Mouse (Mus musculus) forebrain, embryonic 14.5 days (tissue): Measurements from ENCODE around the gene Nap1l5. TPM values are rescaled to one million over a fixed set of nuclear protein-coding genes. Genes with fewer than 3 reads are reported as not detected.
A peak's percentile ranks its signal among the peaks of the same experiment; 100 is the strongest.

Source experiments
- ATAC-seq: fragments of 200-750 bp; cut with Nextera tagmentation; 2 replicates; pipeline ENCODE4 v1.8.0; 2017; ENCODE audit warnings: mild to moderate bottlenecking, moderate library complexity
- DNase-seq: peaks from one replicate; pipeline ENCODE4 v3.0.0-alpha.2; 2015; ENCODE audit warnings: low spot score
- H3K27ac ChIP-seq: fragments of 300-500 bp; sonication (generic); 2 replicates; pipeline ENCODE4 v1.5.1; 2014; ENCODE audit warnings: low read depth, mild to moderate bottlenecking, control low read depth, low read length, moderate library complexity
- H3K27me3 ChIP-seq: fragments of 300-500 bp; sonication (generic); replicated peaks from 2 replicates; pipeline ENCODE4 v1.6.1; 2014; ENCODE audit warnings: low read length, control low read depth, mixed read lengths; ENCODE audit not compliant: control insufficient read depth, insufficient read depth
- H3K36me3 ChIP-seq: fragments of 300-500 bp; sonication (generic); 2 replicates; pipeline ENCODE4 v1.6.1; 2014; ENCODE audit warnings: low read length, control low read depth; ENCODE audit not compliant: control insufficient read depth, insufficient read depth
- H3K4me1 ChIP-seq: fragments of 300-500 bp; sonication (generic); 2 replicates; pipeline ENCODE4 v1.6.1; 2014; ENCODE audit warnings: antibody characterized with exemption, low read length, control low read depth; ENCODE audit not compliant: control insufficient read depth, insufficient read depth
- H3K4me2 ChIP-seq: fragments of 300-500 bp; sonication (generic); 2 replicates; pipeline ENCODE4 v1.6.1; 2014; ENCODE audit warnings: mild to moderate bottlenecking, control low read depth, low read length
- H3K4me3 ChIP-seq: fragments of 300-500 bp; sonication (generic); 2 replicates; pipeline ENCODE4 v1.5.1; 2014; ENCODE audit warnings: low read depth, low read length, control low read depth
- H3K9ac ChIP-seq: fragments of 300-500 bp; sonication (generic); 2 replicates; pipeline ENCODE4 v1.6.1; 2014; ENCODE audit warnings: mild to moderate bottlenecking, low read length, control low read depth, moderate library complexity
- H3K9me3 ChIP-seq: fragments of 300-500 bp; sonication (generic); replicated peaks from 2 replicates; pipeline ENCODE4 v1.6.1; 2016; ENCODE audit warnings: low read length, control low read depth, mixed read lengths; ENCODE audit not compliant: control insufficient read depth
- WGBS: fragments of 180-500 bp; shearing (Covaris S2); extraction: QIAGEN DNeasy Blood & Tissue Kit; methylation state at CpG from one replicate; pipeline ENCODE4 v1.1.7; 2014; 5-methylcytosine and 5-hydroxymethylcytosine counted together
- polyA plus RNA-seq: library from polyadenylated mRNA; unstranded; fragments of >200 nt; fragmentation: Nextera tagmentation; extraction: Ambion mirVana; gene quantifications from 2 replicates; pipeline ENCODE4 v1.2.1, GENCODE M21; 2014

Gene Nap1l5
- polyA plus RNA-seq, 1 experiment from 2014 or later = 70.1 TPM

- no peak overlapping the region for H3K4me2 ChIP-seq
- H3K4me3 ChIP-seq = no peak overlapping the region
- H3K9me3 ChIP-seq = no peaks in the 10 kb centered on the region
- H3K36me3 ChIP-seq = 0 out of 2 replicates have a peak, but pooled peaks cover 2% of the 10 kb centered on the region
- 51% methylated on average over 3 of the region's 3 CpGs for whole genome bisulfite sequencing
- DNase-seq = no peak
- no peak for ATAC-seq
- no peak overlapping the region for H3K27ac ChIP-seq
- H3K4me1 ChIP-seq = no peaks in the 10 kb centered on the region
- H3K27me3 ChIP-seq = no peaks in the 10 kb centered on the region
- no peak overlapping the region for H3K9ac ChIP-seq
Observed at GRCm38 (mm10) chr6:58896648-58897047, 10.2 kb downstream of the Nap1l5 start.

- peaks cover 8% of the 10 kb centered on the region; the same call in 1 of the 2 replicates for H3K36me3 ChIP-seq
- H3K9me3 ChIP-seq = no peaks in the 10 kb centered on the region
- H3K27me3 ChIP-seq = no peaks in the 10 kb centered on the region
- H3K9ac ChIP-seq = no peak overlapping the region
- H3K4me3 ChIP-seq = no peak overlapping the region
- H3K4me1 ChIP-seq = no peaks in the 10 kb centered on the region
- no peak overlapping the region for H3K27ac ChIP-seq
- H3K4me2 ChIP-seq = no peak overlapping the region
- 22% methylated on average over 4 of the region's 4 CpGs for WGBS
- ATAC-seq (peak; percentile 87; the same call in 1 of the 2 replicates), DNase-seq (peak; percentile 77)
Observed at GRCm38 (mm10) chr6:58894994-58895393, 11.9 kb downstream of the Nap1l5 start.

GRCm38 (mm10) chr6:58893307-58893706 is 13.6 kb downstream of the Nap1l5 start:
- no peaks in the 10 kb centered on the region for H3K9me3 ChIP-seq
- H3K4me3 ChIP-seq = no peak overlapping the region
- H3K27ac ChIP-seq = no peak overlapping the region
- no peak for ATAC-seq
- WGBS = 97% methylated on average over 6 of the region's 6 CpGs
- peaks cover 9% of the 10 kb centered on the region; the same call in 1 of the 2 replicates for H3K36me3 ChIP-seq
- H3K4me1 ChIP-seq = no peaks in the 10 kb centered on the region
- H3K27me3 ChIP-seq = no peaks in the 10 kb centered on the region
- DNase-seq = no peak
- H3K9ac ChIP-seq = no peak overlapping the region
- no peak overlapping the region for H3K4me2 ChIP-seq

- WGBS = 89% methylated on average over 3 of the region's 3 CpGs
- Histone ChIP-seq H3K4me2 (no peak overlapping the region), H3K36me3 (peaks cover 6% of the 10 kb centered on the region; the same call in 1 of the 2 replicates), H3K4me3 (no peak overlapping the region), H3K27me3 (no peaks in the 10 kb centered on the region), H3K9me3 (no peaks in the 10 kb centered on the region), H3K9ac (no peak overlapping the region), H3K4me1 (no peaks in the 10 kb centered on the region), H3K27ac (no peak overlapping the region)
- ATAC-seq (no peak), DNase-seq (no peak)
Observed at GRCm38 (mm10) chr6:58889917-58890316, 17.0 kb downstream of the Nap1l5 start.

GRCm38 (mm10) chr6:58882271-58882670 is 24.6 kb downstream of the Nap1l5 start:
- no peak for DNase-seq
- H3K27ac ChIP-seq = no peak overlapping the region
- H3K9me3 ChIP-seq = no peaks in the 10 kb centered on the region
- H3K27me3 ChIP-seq = no peaks in the 10 kb centered on the region
- H3K4me2 ChIP-seq = no peak overlapping the region
- 81% methylated on average over 6 of the region's 6 CpGs for WGBS
- H3K9ac ChIP-seq = no peak overlapping the region
- no peak for ATAC-seq
- no peaks in the 10 kb centered on the region for H3K4me1 ChIP-seq
- H3K36me3 ChIP-seq = 0 out of 2 replicates have a peak, but pooled peaks cover 2% of the 10 kb centered on the region
- H3K4me3 ChIP-seq = no peak overlapping the region

DNA sequence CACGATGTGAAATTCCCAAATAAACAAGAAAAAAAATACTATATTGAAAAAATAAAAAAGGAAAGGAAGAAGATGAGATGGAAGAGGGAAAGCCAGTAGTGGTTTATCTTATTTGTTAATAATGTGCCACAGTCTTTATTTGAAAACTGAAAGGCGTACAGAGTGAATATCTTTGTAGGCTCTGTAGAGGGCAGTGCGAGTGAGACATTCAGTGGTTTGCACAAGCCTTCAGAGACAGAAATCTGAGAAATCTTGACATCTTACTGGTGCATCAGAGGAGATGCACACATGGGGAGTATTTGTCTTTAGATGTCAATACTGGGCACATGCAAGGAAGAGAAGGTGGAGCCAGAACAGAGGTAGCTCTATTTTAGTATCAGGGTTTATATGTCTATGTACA is 25.5 kb downstream of the Nap1l5 start:
- peak; percentile 46; the same call in 1 of the 2 replicates for ATAC-seq
- no peak overlapping the region for H3K9ac ChIP-seq
- H3K4me2 ChIP-seq = no peak overlapping the region
- no peaks in the 10 kb centered on the region for H3K4me1 ChIP-seq
- no peaks in the 10 kb centered on the region for H3K9me3 ChIP-seq
- H3K27ac ChIP-seq = no peak overlapping the region
- WGBS = 92% methylated on average over 3 of the region's 3 CpGs
- H3K36me3 ChIP-seq = 0 out of 2 replicates have a peak, but pooled peaks cover 2% of the 10 kb centered on the region
- no peak overlapping the region for H3K4me3 ChIP-seq
- no peaks in the 10 kb centered on the region for H3K27me3 ChIP-seq
- DNase-seq = no peak

DNA sequence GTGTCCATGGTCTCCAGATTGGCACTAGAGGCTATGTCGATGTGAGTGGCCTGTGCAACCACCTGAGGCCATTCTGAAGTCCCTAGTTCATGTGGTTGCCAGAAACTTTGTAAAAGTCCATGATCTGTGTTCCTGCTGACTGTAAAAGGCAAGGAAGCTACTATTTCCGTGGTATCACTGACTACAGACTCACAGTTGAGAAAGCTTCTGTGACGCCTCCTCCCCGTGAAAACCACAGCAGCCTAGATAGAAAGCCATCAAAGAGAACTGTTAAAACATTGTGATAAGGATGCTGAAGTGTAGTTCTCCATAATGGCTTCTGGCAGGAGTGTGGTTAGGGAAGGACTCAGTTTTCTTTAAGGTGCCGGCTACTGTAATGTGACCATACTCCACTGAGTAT is 26.0 kb downstream of the Nap1l5 start:
- H3K9ac ChIP-seq = no peak overlapping the region
- no peak for ATAC-seq
- H3K27ac ChIP-seq = no peak overlapping the region
- WGBS = 93% methylated on average over 5 of the region's 5 CpGs
- H3K9me3 ChIP-seq = no peaks in the 10 kb centered on the region
- 0 out of 2 replicates have a peak, but pooled peaks cover 2% of the 10 kb centered on the region for H3K36me3 ChIP-seq
- H3K4me1 ChIP-seq = no peaks in the 10 kb centered on the region
- no peaks in the 10 kb centered on the region for H3K27me3 ChIP-seq
- H3K4me2 ChIP-seq = no peak overlapping the region
- DNase-seq = no peak
- no peak overlapping the region for H3K4me3 ChIP-seq

GRCm38 (mm10) chr6:58879987-58880386 is 26.9 kb downstream of the Nap1l5 start:
- Histone ChIP-seq H3K9ac (no peak overlapping the region), H3K27me3 (no peaks in the 10 kb centered on the region), H3K4me1 (no peaks in the 10 kb centered on the region), H3K36me3 (peaks cover 3% of the 10 kb centered on the region), H3K9me3 (no peaks in the 10 kb centered on the region), H3K4me2 (no peak overlapping the region), H3K4me3 (no peak overlapping the region), H3K27ac (no peak overlapping the region)
- 95% methylated on average over 9 of the region's 9 CpGs for WGBS
- ATAC-seq = no peak
- DNase-seq = no peak

GRCm38 (mm10) chr6:58879572-58879971 is 27.3 kb downstream of the Nap1l5 start:
- Histone ChIP-seq H3K36me3 (peaks cover 7% of the 10 kb centered on the region), H3K4me1 (no peaks in the 10 kb centered on the region), H3K4me3 (no peak overlapping the region), H3K9ac (no peak overlapping the region), H3K27me3 (no peaks in the 10 kb centered on the region), H3K9me3 (no peaks in the 10 kb centered on the region), H3K27ac (no peak overlapping the region), H3K4me2 (no peak overlapping the region)
- DNase-seq (no peak), ATAC-seq (no peak; the same call in 1 of the 2 replicates)
- WGBS = 74% methylated on average over 4 of the region's 4 CpGs
